Mouse (Mus musculus): ENCODE results near the gene Spsb1.

Gene Spsb1

DNA sequence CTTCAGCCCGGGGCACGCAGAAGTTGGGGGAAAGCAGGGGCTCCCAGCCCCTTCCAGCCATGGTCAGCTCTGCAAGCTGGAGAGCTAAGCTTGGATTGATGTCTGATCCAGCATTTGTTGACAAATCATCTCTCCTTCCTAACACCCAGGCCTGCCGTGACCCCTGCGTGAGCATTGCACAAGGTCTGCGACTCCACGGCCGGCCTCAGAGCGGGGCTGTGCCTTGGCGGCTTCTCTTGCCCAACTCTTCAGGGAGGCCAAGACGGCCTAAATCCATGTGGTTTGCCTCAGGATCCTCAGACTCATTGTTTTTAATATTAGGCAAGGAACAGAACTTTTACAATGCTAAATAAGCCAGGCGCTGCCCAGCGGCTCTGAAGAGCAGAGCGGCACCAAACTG, 3.6 kb downstream of the Spsb1 start:
- no peak for DNase-seq

DNA sequence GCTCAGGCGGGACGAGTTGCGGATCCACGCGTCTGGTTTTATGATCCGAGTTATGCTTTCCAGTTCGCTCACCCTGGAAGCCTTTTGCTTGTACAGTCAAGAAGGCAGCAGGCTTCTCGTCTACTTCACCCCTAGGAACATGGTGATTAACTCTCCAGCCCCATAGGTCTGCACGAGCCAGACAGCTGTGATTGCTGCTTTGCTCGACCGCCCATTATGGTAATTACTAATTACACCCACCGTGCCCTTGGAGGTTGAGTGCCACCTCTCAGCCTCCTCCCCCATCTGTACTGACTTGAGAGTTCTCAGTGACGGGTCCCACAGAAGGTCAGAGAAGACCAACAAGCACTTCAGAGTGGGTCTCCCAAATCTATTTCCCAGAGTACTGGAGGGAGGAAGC, 5.2 kb downstream of the Spsb1 start:
- no peak for DNase-seq

- DNase-seq: no peak
Observed at GRCm38 (mm10) chr4:149948119-149948518, 6.7 kb downstream of the Spsb1 start.

- no peak for DNase-seq
Observed at GRCm38 (mm10) chr4:149947396-149947795, 7.4 kb downstream of the Spsb1 start.

DNA sequence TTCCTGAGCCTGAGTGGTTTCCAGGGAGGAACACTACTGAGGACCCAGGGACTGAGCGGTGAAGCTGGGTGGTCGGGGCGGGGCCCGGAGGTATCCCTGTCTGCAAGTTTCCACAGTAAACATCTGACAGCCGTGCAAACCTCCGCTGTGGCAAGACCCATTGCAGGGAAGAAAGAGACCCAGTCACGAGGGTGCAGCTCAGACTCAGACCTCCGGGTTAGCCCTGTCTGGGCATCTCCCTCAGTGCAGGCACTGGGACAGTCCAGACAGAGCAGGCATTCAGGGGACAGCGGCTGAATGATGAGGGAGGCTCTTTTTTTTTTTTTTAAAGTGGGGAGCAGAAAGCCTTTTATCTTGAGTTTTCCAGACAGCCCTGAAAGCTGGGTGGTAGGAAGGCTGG, 9.6 kb downstream of the Spsb1 start:
- no peak for DNase-seq

- DNase-seq: no peak
Observed at GRCm38 (mm10) chr4:149944214-149944613, 10.6 kb downstream of the Spsb1 start.

DNA sequence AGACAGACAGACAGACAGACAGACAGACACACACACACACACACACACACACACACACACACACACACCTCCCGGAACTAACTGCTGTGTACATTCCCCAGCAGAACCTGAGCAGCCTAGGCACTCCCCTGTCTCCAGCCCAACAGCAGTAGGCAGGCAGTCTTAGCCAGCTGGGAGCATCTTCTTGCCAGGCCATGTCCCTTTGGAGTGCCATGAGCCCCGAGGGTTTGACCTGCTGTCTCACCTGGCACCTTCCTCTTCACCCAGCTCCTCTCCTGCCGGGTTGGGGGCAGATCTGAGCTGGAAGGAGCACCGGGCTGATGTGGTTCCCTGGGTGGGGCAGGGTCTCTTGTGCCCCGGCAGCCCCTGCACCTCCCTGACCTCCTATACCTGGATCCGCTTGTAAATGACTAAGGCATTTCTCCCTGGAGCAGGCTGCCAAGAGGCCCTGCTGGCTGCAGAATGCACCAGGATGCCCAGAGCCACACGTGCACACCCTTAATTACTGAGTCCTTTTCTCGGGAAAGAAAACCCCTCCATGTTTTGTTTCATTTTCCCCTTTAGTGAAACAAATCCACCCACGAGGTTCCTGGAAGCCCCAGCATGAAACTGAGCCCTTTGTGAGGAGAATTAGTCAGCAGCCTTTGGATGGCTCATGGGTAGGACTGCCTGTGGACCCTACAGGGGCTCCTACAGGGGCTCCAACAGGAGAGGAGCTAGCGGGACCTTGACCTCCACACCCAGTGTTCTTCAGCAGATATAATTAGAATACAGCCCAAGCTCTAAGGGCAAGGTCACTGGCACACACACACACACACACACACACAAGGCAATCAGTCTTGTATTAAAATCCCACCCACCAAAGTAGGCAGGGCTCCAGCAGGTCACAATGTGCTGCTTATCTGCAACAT, 11.8 kb downstream of the Spsb1 start:
- DNase-seq: no peak

DNA sequence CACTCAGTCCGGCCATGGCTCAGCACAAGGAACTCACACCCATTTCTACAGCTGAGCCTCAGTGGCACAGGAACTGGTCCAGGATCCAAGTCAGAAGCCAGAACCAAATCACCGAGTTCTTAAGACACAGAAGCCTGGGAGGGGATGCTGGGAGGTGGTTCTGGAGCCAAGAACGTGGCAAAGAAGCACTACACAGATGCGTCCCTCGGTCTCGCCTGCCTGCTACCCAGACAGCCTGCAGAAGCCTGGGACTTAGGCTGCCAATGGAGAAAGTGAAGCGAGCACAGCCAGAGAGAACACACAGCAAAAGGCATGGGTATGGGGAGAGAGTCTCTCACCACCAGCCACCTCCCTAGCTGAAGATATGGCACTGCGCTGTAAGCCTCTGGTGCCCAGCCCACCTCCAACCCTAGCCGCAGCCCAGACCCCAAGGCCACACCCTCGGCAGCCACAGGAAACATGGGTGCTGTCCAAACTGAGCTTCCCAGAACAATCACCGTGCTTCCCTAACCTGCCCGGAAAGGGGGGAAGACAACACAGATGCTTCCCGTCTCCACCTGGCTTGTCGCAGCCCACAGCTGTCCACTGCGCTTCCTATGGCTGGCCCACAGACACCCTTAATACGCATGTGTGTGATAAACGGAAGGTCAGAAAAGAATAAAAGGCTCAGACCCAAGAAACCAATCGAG, 13.6 kb downstream of the Spsb1 start:
- no peak for DNase-seq

GRCm38 (mm10) chr4:149938701-149939100, 16.1 kb downstream of the Spsb1 start:
- DNase-seq: no peak

- no peak for DNase-seq
Observed at GRCm38 (mm10) chr4:149936921-149937320, 17.9 kb downstream of the Spsb1 start.

GRCm38 (mm10) chr4:149935470-149935869, 19.4 kb downstream of the Spsb1 start:
- DNase-seq: no peak

DNA sequence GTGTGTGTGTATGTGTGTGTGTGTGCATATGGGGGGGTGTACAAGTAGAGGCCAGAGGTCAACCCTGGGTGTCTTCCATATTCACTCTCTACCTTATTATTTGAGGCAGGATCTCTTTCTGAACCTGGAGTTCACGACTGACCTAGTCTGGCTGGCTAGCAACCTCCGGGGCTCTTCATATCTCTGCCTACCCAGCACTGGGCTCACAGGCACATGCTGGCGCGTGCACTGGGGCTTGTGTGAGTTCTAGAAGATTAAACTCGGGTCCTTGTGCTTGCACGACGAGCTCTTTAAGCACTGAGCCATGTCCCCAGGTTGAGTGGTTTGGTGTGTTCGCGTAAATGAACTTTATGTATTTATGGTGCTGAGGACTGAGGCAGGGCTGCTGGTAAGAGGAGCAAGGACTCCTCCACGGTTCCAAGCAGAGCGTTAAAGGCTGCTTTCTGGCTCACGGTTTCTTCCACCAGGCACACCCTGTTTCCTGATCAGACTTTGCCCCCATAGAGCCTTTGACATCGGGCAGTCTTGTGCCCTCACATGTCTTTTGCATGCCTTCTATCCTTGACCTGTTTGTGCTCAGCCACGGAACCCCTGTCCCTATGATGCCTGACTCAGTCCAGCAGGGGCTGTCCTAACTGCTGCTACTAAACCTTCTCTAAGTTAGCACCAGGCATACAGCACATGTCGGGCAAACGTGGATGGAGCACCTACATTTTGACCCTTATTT, 21.2 kb downstream of the Spsb1 start:
- no peak for DNase-seq

- DNase-seq: no peak
Observed at GRCm38 (mm10) chr4:149933025-149933424, 21.8 kb downstream of the Spsb1 start.

- no peak for DNase-seq
Observed at GRCm38 (mm10) chr4:149932108-149932815, 22.6 kb downstream of the Spsb1 start.

- DNase-seq: no peak
Observed at GRCm38 (mm10) chr4:149930755-149931154, 24.1 kb downstream of the Spsb1 start.

DNA sequence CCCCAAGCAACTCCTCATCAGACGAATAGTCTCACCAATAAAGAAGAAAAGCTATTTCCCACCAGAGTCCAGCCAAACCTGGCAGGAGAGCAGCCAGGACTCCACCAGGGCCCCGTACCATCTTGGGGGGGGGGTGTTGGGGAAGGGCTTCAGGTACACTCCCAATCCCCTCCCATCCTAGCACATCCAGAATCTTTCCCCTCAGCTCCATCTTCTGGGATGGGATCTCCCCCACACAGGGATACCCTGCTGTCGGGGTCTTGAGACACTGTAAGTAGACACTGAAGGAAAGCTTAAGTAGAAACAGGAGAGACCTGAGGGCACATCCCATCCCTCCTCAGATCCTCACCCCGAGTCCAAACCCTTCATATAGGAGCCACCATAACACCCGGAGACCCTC, 31.8 kb downstream of the Spsb1 start:
- no peak for DNase-seq

DNA sequence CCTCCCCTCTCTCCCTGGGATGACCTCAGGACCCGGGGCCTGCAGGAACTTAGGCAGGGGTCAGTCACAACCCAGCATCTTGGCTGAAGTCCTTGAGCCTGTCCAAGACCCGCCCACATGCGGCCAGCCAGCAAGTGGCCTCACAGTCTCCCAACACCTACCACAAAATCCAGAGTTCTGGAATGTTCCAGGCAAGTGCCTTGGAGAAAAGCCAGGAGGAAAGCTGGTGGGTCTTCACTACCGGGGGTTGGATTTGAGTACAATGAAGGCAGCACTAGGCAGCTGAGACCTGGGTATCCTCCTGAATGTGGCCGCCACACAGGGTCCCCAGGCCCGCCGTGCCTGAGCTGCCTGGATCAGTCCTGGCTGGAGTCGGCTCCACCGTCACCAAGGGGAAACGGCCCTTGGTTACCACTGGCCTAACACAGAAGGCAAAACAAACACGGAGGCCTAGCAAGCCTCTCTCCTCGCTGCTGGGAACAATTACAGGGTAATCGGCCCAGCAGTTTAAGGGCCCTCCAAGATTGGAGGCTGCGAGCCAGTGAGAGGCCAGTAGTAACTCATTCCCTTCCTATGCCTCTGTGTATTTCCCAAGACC, 32.6 kb downstream of the Spsb1 start:
- peak; percentile 36 for DNase-seq

- no peak for DNase-seq
Observed at GRCm38 (mm10) chr4:149920886-149921285, 34.0 kb downstream of the Spsb1 start.

DNA sequence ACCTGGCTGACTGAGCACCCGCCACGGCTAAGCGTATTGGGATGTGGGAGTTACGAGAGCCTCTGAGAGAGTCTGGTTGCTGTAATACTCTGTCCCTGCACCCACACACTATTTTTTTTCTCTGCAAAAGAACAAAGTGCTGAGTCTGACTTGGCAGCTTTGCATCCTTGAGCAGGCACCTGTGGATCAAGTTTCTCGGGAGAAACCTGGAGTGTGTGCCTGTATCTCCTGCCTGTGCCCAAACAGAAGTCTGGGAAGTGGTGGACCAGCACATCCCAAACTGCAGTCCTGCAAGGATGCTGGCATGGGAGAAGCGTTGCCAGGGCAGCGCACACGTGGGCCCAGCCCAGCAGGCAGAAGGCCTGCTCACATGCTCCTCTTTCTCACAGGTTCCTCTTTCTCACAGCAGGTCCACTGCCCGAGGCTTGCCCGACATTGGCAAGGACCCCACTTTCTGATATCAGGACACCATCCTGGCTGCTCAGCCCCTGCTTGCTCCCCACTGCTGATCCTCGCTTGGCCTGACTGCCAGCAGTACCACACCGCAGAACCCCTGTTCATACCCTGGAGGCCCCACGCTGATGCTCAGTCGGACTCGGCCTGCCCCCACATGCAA, 36.3 kb downstream of the Spsb1 start:
- no peak for DNase-seq

DNA sequence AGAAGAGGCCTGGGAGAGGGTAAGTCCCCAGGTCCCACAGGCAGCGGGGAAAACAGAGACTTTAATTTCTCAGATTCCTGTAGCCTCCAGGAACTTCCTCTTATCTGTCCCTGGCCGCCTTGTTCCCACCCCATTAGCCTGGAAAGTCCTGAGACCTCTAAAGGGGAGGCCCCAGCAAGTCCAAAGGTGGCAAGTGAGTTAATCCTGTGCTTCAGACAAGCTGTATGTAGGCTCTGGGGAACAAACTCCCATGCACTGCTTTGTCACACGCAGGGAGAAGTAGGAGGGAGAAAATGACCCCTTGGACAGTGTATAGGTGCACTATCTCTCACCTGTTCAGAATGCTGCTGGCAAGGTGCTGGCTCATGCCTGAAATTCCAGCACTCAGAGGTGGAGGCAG, 38.0 kb downstream of the Spsb1 start:
- no peak for DNase-seq

DNA sequence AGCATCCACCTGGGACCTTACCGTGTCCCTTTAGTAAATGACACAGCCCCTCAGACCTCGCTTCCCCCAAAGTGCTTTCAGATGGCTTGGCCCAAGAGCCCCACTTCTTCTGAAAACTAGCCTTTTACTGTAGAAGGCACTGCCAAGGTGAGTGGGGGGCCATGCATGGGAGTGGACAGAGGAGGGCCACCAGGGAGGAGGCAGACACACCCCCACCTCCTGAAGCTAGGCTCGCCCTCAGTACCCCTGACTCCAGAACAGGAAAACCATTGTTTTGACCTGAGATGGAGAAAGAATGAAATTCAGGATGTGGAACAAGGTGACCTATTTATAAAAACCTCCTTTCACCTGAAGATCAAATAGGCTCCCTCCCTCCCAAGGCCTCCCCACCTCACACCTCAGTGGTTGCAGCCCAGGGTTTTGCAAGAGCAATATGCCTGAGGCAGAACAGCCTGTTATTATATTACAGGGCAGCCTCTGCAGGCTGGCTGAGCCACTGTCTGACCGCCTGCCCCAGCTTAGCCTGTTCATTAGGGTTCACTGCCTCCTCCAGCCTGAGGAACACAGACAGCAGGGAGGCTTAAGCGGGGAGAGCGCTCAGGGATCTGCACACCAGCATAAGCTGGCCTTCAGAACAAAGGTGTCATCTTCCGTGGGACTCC, 41.0 kb downstream of the Spsb1 start:
- DNase-seq: peak; percentile 41

DNA sequence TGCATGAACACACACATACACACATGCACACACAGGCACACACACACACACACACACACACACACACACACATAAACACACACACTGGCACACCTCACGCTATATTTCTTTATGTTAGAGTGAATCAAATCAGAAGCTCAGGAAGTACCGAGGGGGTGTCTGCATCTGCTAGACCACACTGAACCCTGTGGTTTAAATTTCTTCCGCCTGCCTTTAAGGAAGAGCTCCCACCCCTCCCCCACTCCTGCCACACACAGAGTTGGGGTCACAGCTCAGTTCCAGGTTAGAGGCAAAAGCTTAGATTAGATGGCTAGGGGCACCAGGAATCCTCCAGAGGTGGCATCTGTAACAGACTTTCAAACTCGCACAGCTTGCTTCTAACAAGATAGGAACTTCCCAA, 42.4 kb downstream of the Spsb1 start:
- no peak for DNase-seq
